Mouse (Mus musculus) frontal cortex, postnatal 10 days (tissue): Measurements from ENCODE around the gene Tmem159.

Experiments
- DNase-seq, 2 experiments: peaks; one replicate each; pipeline ENCODE4 v3.0.0; 2022; ENCODE audit warnings: low spot score in 2 of 2, mixed read lengths in 1 of 2

Gene Tmem159

DNA sequence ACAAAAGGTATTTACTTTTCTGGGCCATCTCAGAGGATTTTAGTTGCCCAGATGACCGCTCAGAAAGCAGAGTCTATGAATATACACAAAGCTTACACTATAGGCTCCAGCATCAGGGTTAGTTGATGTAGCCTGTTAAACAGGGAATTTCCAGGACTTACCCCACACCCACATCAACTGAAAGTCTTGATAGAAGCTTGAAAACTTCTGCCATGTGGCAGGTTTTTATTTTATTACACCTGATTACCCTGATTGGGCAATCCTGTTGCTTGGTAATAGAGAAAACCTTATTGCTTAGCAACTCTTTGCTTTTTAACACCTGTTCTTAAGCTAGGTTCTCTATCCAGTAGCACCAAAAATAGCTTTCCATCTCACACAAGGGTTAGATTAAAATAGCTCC is 40.6 kb downstream of the Tmem159 start:
- DNase-seq = no peak

DNA sequence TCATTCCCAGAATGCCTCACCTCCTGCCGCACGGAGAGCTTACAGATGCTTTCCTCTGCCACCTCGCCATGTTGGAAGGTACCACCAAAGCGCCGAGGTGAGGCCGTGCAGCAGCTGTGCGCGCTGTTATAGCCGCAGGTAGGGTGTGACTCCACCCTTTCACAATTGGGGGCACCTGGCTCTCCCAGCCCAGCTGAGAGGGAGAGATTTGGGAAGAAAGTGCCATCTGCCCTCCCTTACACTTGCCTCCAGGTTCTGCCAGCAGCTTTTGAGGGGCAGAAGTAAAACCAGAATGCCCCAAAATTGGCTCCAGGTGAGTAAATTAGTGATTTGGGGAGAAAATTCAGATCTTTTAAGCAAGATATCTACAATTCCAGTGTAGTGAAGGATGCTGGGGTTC is 43.0 kb downstream of the Tmem159 start, which contains the start of gene Zp2:
TSS of gene Zp2 (minus strand) at position 101 of the 400 bp plus-strand sequence.
- no peak for DNase-seq

- DNase-seq = no peak
Observed at GRCm38 (mm10) chr7:120150257-120150656, 48.1 kb downstream of the Tmem159 start.

DNA sequence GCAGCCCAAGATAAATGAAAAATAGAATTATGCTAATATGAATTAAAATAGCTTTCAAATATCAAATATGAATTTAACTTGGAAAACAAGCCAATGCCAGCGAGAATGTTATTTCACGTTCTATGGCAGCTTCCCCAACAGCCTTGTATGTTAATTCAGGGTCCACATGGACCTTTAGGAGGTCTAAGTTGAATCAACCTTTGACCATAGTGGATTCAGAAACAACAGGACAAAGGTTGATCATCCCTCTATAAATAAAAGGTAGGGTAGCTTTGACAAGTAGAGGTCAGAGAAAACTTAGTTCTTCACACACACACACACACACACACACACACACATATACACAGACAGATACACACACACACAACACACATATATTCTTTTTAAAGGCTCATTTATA is 48.7 kb downstream of the Tmem159 start:
- no peak for DNase-seq

- DNase-seq = no peak
Observed at GRCm38 (mm10) chr7:120156841-120157409, 54.8 kb downstream of the Tmem159 start.

GRCm38 (mm10) chr7:120157575-120158061 is 55.5 kb downstream of the Tmem159 start:
- DNase-seq = no peak

DNA sequence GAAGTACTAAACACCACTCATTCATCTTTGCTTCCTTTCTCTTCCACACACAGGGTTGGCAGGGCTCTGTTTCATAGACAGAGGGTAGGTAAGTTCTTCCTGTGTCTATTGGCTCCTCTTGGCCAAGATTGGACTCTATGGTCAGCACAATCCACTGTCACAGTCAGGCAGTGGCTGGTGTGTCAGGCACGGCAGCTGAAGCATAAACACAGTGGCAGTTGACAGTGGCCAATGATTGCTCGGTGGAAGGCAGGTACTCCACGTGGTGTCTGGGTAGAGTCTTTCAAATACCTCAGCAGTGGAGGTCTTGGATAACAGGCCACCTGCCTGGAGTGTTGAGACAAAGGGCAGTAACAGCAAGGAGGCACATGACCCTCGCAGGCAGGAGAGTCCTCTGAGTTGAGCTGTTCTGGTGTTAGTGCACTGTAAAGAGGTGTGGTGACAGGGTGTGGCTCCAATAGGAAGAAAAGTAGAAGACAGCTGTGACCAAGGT is 56.0 kb downstream of the Tmem159 start:
- no peak for DNase-seq

GRCm38 (mm10) chr7:120163581-120164251 is 61.6 kb downstream of the Tmem159 start:
- DNase-seq = no peak
